Mouse (Mus musculus): ENCODE measurements at regions not wholly inside any gene's neighbourhood (a gene's known extent, or its start where the extent isn't known, plus 50 kb on each side); places are given as distances from the start of the nearest gene placed in this dataset.

GRCm38 (mm10) chr13:112054879-112055371 is 233.3 kb upstream of the Ankrd55 start:
- TF ChIP-seq SRF (IDR thresholded peaks at IDR 0.05; ENCODE audit: control insufficient read depth, insufficient read length, low read depth): no peak
- TF ChIP-seq USF1 (IDR thresholded peaks at IDR 0.05; ENCODE audit: low read depth): no peak
- TF ChIP-seq MAX (IDR thresholded peaks at IDR 0.05; ENCODE audit: low read depth): no peak
- TF ChIP-seq POLR2AphosphoS2 (IDR thresholded peaks at IDR 0.05; ENCODE audit: insufficient read length, low read depth): no peak
- no peak for TF ChIP-seq TCF3 (IDR thresholded peaks at IDR 0.05; ENCODE audit: insufficient read length, low read depth)
- no peak for TF ChIP-seq CEBPB (IDR thresholded peaks at IDR 0.05; ENCODE audit: insufficient read depth, poor library complexity, severe bottlenecking)
- no peak for TF ChIP-seq POLR2A (IDR thresholded peaks at IDR 0.05; ENCODE audit: insufficient read length, low read depth)
- TF ChIP-seq E2F4 (IDR thresholded peaks at IDR 0.05; ENCODE audit: insufficient read depth): no peak
- no peak for TF ChIP-seq MYOG (IDR thresholded peaks at IDR 0.05; ENCODE audit: control insufficient read depth in 1 of 3, insufficient read depth in 1 of 3, insufficient read length in 2 of 3, low read depth in 2 of 3)
- TF ChIP-seq REST (IDR thresholded peaks at IDR 0.05; ENCODE audit: insufficient read depth, insufficient read length): no peak
- TF ChIP-seq TCF12 (IDR thresholded peaks at IDR 0.05; ENCODE audit: insufficient read depth, poor library complexity, severe bottlenecking): no peak
- TF ChIP-seq MYOD1 (IDR thresholded peaks at IDR 0.05; ENCODE audit: control insufficient read depth in 1 of 3, insufficient read length in 2 of 3, low read depth in 2 of 3): no peak
- Histone ChIP-seq H3K27me3 (ENCODE audit: control insufficient read depth, insufficient read depth, insufficient read length) (no peaks in the 10 kb centered on the region), H3K4me3 (no peak overlapping the region), H3ac (ENCODE audit: control insufficient read depth, insufficient read length) (no peak overlapping the region), H3K4me2 (ENCODE audit: low read depth) (no peak overlapping the region), H3K79me2 (ENCODE audit: control insufficient read depth, insufficient read depth) (no peaks in the 10 kb centered on the region), H3K36me3 (ENCODE audit: control insufficient read depth, insufficient read depth) (no peaks in the 10 kb centered on the region)

DNA sequence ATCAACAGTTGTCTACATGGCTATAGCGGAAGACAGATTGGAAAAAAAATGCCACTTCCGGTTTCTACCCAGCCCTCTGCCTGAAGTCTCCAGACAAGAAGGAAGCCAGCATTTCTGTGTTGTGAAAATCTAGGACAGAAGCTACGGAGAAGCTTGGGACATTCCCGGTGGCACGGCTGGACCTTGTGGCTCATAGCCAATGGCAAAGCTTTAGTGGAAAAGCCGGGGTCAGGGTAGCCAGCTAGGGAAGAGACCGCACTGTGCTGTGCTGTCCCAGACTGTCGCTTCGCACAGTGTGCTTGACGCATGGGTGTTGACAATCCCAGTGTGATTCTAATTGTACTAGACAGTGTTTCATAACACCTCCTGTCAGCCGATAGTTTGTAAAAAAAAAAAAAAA is 230.0 kb upstream of the Ankrd55 start:
- Histone ChIP-seq H3K4me2 (ENCODE audit: low read depth) (no peak overlapping the region), H3K4me3 (no peak overlapping the region), H3ac (ENCODE audit: control insufficient read depth, insufficient read length) (no peak overlapping the region), H3K79me2 (ENCODE audit: control insufficient read depth, insufficient read depth) (no peaks in the 10 kb centered on the region), H3K27me3 (ENCODE audit: control insufficient read depth, insufficient read depth, insufficient read length) (no peaks in the 10 kb centered on the region), H3K36me3 (ENCODE audit: control insufficient read depth, insufficient read depth) (no peaks in the 10 kb centered on the region)
- no peak for TF ChIP-seq POLR2AphosphoS2 (IDR thresholded peaks at IDR 0.05; ENCODE audit: insufficient read length, low read depth)
- no peak for TF ChIP-seq E2F4 (IDR thresholded peaks at IDR 0.05; ENCODE audit: insufficient read depth)
- TF ChIP-seq POLR2A (IDR thresholded peaks at IDR 0.05; ENCODE audit: insufficient read length, low read depth): no peak
- TF ChIP-seq MAX (IDR thresholded peaks at IDR 0.05; ENCODE audit: low read depth): no peak
- no peak for TF ChIP-seq SRF (IDR thresholded peaks at IDR 0.05; ENCODE audit: control insufficient read depth, insufficient read length, low read depth)
- no peak for TF ChIP-seq MYOD1 (IDR thresholded peaks at IDR 0.05; ENCODE audit: control insufficient read depth in 1 of 3, insufficient read length in 2 of 3, low read depth in 2 of 3)
- no peak for TF ChIP-seq CEBPB (IDR thresholded peaks at IDR 0.05; ENCODE audit: insufficient read depth, poor library complexity, severe bottlenecking)
- no peak for TF ChIP-seq TCF12 (IDR thresholded peaks at IDR 0.05; ENCODE audit: insufficient read depth, poor library complexity, severe bottlenecking)
- TF ChIP-seq MYOG (IDR thresholded peaks at IDR 0.05; ENCODE audit: control insufficient read depth in 1 of 3, insufficient read depth in 1 of 3, insufficient read length in 2 of 3, low read depth in 2 of 3): no peak
- no peak for TF ChIP-seq USF1 (IDR thresholded peaks at IDR 0.05; ENCODE audit: low read depth)
- no peak for TF ChIP-seq REST (IDR thresholded peaks at IDR 0.05; ENCODE audit: insufficient read depth, insufficient read length)
- TF ChIP-seq TCF3 (IDR thresholded peaks at IDR 0.05; ENCODE audit: insufficient read length, low read depth): no peak

GRCm38 (mm10) chr13:112058771-112059170 is 229.5 kb upstream of the Ankrd55 start:
- H3K4me2 ChIP-seq (ENCODE audit: low read depth): no peak overlapping the region
- H3K4me3 ChIP-seq: no peak overlapping the region
- TF ChIP-seq MYOG (IDR thresholded peaks at IDR 0.05; ENCODE audit: control insufficient read depth in 1 of 3, insufficient read depth in 1 of 3, insufficient read length in 2 of 3, low read depth in 2 of 3) (no peak), E2F4 (IDR thresholded peaks at IDR 0.05; ENCODE audit: insufficient read depth) (no peak), TCF12 (IDR thresholded peaks at IDR 0.05; ENCODE audit: insufficient read depth, poor library complexity, severe bottlenecking) (no peak), POLR2A (IDR thresholded peaks at IDR 0.05; ENCODE audit: insufficient read length, low read depth) (no peak), USF1 (IDR thresholded peaks at IDR 0.05; ENCODE audit: low read depth) (no peak), REST (IDR thresholded peaks at IDR 0.05; ENCODE audit: insufficient read depth, insufficient read length) (no peak), MYOD1 (IDR thresholded peaks at IDR 0.05; ENCODE audit: control insufficient read depth in 1 of 3, insufficient read length in 2 of 3, low read depth in 2 of 3) (no peak)
- no peaks in the 10 kb centered on the region for H3K79me2 ChIP-seq (ENCODE audit: control insufficient read depth, insufficient read depth)
- no peaks in the 10 kb centered on the region for H3K36me3 ChIP-seq (ENCODE audit: control insufficient read depth, insufficient read depth)
- H3ac ChIP-seq (ENCODE audit: control insufficient read depth, insufficient read length): no peak overlapping the region
- no peaks in the 10 kb centered on the region for H3K27me3 ChIP-seq (ENCODE audit: control insufficient read depth, insufficient read depth, insufficient read length)

DNA sequence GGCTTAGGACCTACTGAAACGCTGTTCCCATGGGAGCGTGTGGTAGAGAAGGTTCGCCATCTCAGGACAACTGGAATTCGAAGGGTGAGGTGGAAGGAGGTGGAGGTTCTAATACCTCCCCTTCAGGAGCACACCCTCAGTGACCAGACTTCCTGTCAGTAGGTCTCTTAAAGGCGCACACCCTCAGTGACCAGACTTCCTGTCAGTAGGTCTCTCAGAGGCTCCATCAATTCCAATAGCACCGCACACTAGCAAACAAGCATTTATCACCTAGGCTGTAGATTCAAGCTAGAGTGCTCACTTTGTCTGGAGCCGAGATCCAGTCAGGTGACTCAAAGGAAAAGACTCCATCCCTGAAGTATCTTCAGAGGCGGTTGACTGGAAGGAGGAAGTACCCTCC is 226.2 kb upstream of the Ankrd55 start:
- no peak for TF ChIP-seq TCF12 (IDR thresholded peaks at IDR 0.05; ENCODE audit: insufficient read depth, poor library complexity, severe bottlenecking)
- TF ChIP-seq TCF3 (IDR thresholded peaks at IDR 0.05; ENCODE audit: insufficient read length, low read depth): no peak
- TF ChIP-seq SRF (IDR thresholded peaks at IDR 0.05; ENCODE audit: control insufficient read depth, insufficient read length, low read depth): no peak
- no peak for TF ChIP-seq USF1 (IDR thresholded peaks at IDR 0.05; ENCODE audit: low read depth)
- TF ChIP-seq MAX (IDR thresholded peaks at IDR 0.05; ENCODE audit: low read depth): no peak
- no peak for TF ChIP-seq POLR2A (IDR thresholded peaks at IDR 0.05; ENCODE audit: insufficient read length, low read depth)
- TF ChIP-seq CEBPB (IDR thresholded peaks at IDR 0.05; ENCODE audit: insufficient read depth, poor library complexity, severe bottlenecking): no peak
- no peak for TF ChIP-seq POLR2AphosphoS2 (IDR thresholded peaks at IDR 0.05; ENCODE audit: insufficient read length, low read depth)
- TF ChIP-seq E2F4 (IDR thresholded peaks at IDR 0.05; ENCODE audit: insufficient read depth): no peak
- TF ChIP-seq MYOD1 (IDR thresholded peaks at IDR 0.05; ENCODE audit: control insufficient read depth in 1 of 3, insufficient read length in 2 of 3, low read depth in 2 of 3): no peak
- no peak for TF ChIP-seq REST (IDR thresholded peaks at IDR 0.05; ENCODE audit: insufficient read depth, insufficient read length)
- no peak for TF ChIP-seq MYOG (IDR thresholded peaks at IDR 0.05; ENCODE audit: control insufficient read depth in 1 of 3, insufficient read depth in 1 of 3, insufficient read length in 2 of 3, low read depth in 2 of 3)
- Histone ChIP-seq H3K4me3 (no peak overlapping the region), H3ac (ENCODE audit: control insufficient read depth, insufficient read length) (no peak overlapping the region), H3K79me2 (ENCODE audit: control insufficient read depth, insufficient read depth) (no peaks in the 10 kb centered on the region), H3K36me3 (ENCODE audit: control insufficient read depth, insufficient read depth) (no peaks in the 10 kb centered on the region), H3K27me3 (ENCODE audit: control insufficient read depth, insufficient read depth, insufficient read length) (no peaks in the 10 kb centered on the region), H3K4me2 (ENCODE audit: low read depth) (no peak overlapping the region)

Measured in myocyte (in vitro differentiated cells).